Mouse (Mus musculus): ENCODE data around the gene Cgnl1.

DNA sequence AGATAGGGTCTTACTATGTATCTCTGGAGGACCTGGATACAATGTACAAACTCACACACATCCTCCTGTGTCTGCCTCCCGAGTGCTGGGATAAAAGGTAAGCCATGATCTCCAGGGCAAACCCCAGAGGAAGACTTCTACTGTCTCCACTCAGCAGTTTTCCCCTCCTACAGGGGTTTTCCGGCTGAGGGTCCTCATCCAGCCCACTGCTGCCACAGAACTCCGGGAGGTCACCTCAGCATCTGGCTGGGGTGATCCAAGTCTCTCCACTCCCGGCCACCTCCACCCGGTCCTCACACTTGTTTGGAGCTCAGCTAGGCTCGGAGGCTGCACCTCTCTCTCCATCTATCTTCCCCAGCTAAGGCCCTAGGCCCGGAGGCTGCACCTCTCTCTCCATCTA lies 31.9 kb upstream of the Cgnl1 start:
- TF ChIP-seq CTCF (IDR thresholded peaks at IDR 0.05; ENCODE audit: borderline replicate concordance, insufficient read depth, low read depth, low read length) = no peak
- TF ChIP-seq POLR2A (IDR thresholded peaks at IDR 0.05; ENCODE audit: borderline replicate concordance, insufficient read depth, low read length) = no peak
